Mouse (Mus musculus) small intestine, adult 2 months (tissue): Measurements from ENCODE around the gene Wwox. TPM values are rescaled to one million over a fixed set of nuclear protein-coding genes. Genes with fewer than 3 reads are reported as not detected.

Experiments
- H3K27ac ChIP-seq: fragments of 200-500 bp; 2 replicates; pipeline ENCODE4 v1.5.1; 2012; ENCODE audit warnings: low read depth, low read length, control low read depth, inconsistent platforms; ENCODE audit not compliant: insufficient read depth
- H3K27me3 ChIP-seq: fragments of 200-500 bp; 2 replicates; pipeline ENCODE4 v1.6.1; 2012; ENCODE audit warnings: mild to moderate bottlenecking, moderate library complexity, low read length, inconsistent platforms; ENCODE audit not compliant: control insufficient read depth, insufficient read depth
- H3K36me3 ChIP-seq: fragments of 200-500 bp; 2 replicates; pipeline ENCODE4 v1.6.1; 2012; ENCODE audit warnings: mild to moderate bottlenecking, low read length, control low read depth, inconsistent platforms; ENCODE audit not compliant: control insufficient read depth, insufficient read depth
- H3K4me1 ChIP-seq: fragments of 200-500 bp; 2 replicates; pipeline ENCODE4 v1.6.1; 2012; ENCODE audit warnings: low read length, inconsistent platforms, mixed read lengths; ENCODE audit not compliant: control insufficient read depth, insufficient read depth, insufficient read length
- H3K4me3 ChIP-seq: fragments of 200-500 bp; 2 replicates; pipeline ENCODE4 v1.5.1; 2012; ENCODE audit warnings: low read depth, mild to moderate bottlenecking, control low read depth, inconsistent platforms, low read length, moderate library complexity
- CTCF ChIP-seq: fragments of 200-500 bp; IDR thresholded peaks from 2 replicates; pipeline ENCODE4 v1.5.1; 2012; ENCODE audit warnings: low read depth, mild to moderate bottlenecking, control low read depth, inconsistent platforms, low read length, moderate library complexity, mixed read lengths; ENCODE audit not compliant: insufficient replicate concordance, insufficient read length; ENCODE audit errors: extremely low read depth
- POLR2A ChIP-seq: fragments of 200-500 bp; IDR thresholded peaks from 2 replicates; pipeline ENCODE4 v1.6.1; 2012; ENCODE audit warnings: low read depth, mild to moderate bottlenecking, control low read depth, inconsistent platforms, low read length, moderate library complexity
- WGBS: fragments of 180-500 bp; shearing (Covaris S2); methylation state at CpG from one replicate; pipeline ENCODE4 v1.1.7; 2018; 5-methylcytosine and 5-hydroxymethylcytosine counted together
- polyA plus RNA-seq: library from polyadenylated mRNA; depleted of rRNA; stranded (reverse); fragments of >200 nt; gene quantifications from 2 replicates; pipeline ENCODE4 v1.2.3, GENCODE M21; 2012

Wwox gene
- polyA plus RNA-seq, 1 experiment: 6.0 TPM

- Histone ChIP-seq H3K27ac (peak overlapping the region; percentile 21; the same call in 1 of the 2 replicates), H3K36me3 (no peaks in the 10 kb centered on the region), H3K27me3 (no peaks in the 10 kb centered on the region), H3K4me3 (no peak overlapping the region), H3K4me1 (peaks cover 21% of the 10 kb centered on the region)
- 56% methylated on average over 11 of the region's 11 CpGs for WGBS
- TF ChIP-seq CTCF (no peak), POLR2A (no peak)
These were observed 443.6 kb downstream of the Wwox start for GRCm38 (mm10) chr8:114882936-114883606.

GRCm38 (mm10) chr8:114883967-114884366, 444.5 kb downstream of the Wwox start:
- Histone ChIP-seq H3K27me3 (no peaks in the 10 kb centered on the region), H3K36me3 (no peaks in the 10 kb centered on the region), H3K4me3 (no peak overlapping the region), H3K27ac (no peak overlapping the region), H3K4me1 (peaks cover 21% of the 10 kb centered on the region)
- WGBS: 86% methylated on average over 9 of the region's 9 CpGs
- TF ChIP-seq CTCF: peak; percentile 51; the same call in 1 of the 2 replicates
- TF ChIP-seq POLR2A: no peak

- H3K4me1 ChIP-seq: peaks cover 19% of the 10 kb centered on the region
- H3K36me3 ChIP-seq: no peaks in the 10 kb centered on the region
- 85% methylated on average over 18 of the region's 18 CpGs for WGBS
- no peak overlapping the region for H3K4me3 ChIP-seq
- H3K27ac ChIP-seq: no peak overlapping the region
- TF ChIP-seq CTCF (no peak), POLR2A (no peak)
- no peaks in the 10 kb centered on the region for H3K27me3 ChIP-seq
These were observed 445.7 kb downstream of the Wwox start for GRCm38 (mm10) chr8:114885026-114885592.

GRCm38 (mm10) chr8:114888388-114888787, 448.9 kb downstream of the Wwox start:
- WGBS: 89% methylated on average over 3 of the region's 3 CpGs

GRCm38 (mm10) chr8:114889578-114890374, 450.3 kb downstream of the Wwox start:
- WGBS: 69% methylated on average over 16 of the region's 16 CpGs
- Histone ChIP-seq H3K27me3 (no peaks in the 10 kb centered on the region), H3K36me3 (no peaks in the 10 kb centered on the region), H3K4me1 (no peaks in the 10 kb centered on the region), H3K27ac (no peak overlapping the region), H3K4me3 (no peak overlapping the region)
- TF ChIP-seq CTCF: no peak

More at GRCm38 (mm10) chr8:114888388-114888787, 448.9 kb downstream of the Wwox start:
- no peak for TF ChIP-seq POLR2A
- no peak for TF ChIP-seq CTCF
- Histone ChIP-seq H3K4me1 (no peaks in the 10 kb centered on the region), H3K36me3 (no peaks in the 10 kb centered on the region), H3K27me3 (no peaks in the 10 kb centered on the region), H3K27ac (no peak overlapping the region), H3K4me3 (no peak overlapping the region)

- H3K4me1 ChIP-seq: no peaks in the 10 kb centered on the region
- no peak overlapping the region for H3K27ac ChIP-seq
- TF ChIP-seq CTCF: no peak
- TF ChIP-seq POLR2A: no peak
These were observed 451.0 kb downstream of the Wwox start for GRCm38 (mm10) chr8:114890478-114890877.

GRCm38 (mm10) chr8:114891252-114891651, 451.8 kb downstream of the Wwox start:
- Histone ChIP-seq H3K27ac (no peak overlapping the region), H3K27me3 (no peaks in the 10 kb centered on the region), H3K36me3 (no peaks in the 10 kb centered on the region), H3K4me1 (peaks cover 1% of the 10 kb centered on the region; the same call in 1 of the 2 replicates), H3K4me3 (no peak overlapping the region)
- TF ChIP-seq CTCF: no peak
- no peak for TF ChIP-seq POLR2A
- WGBS: 88% methylated on average over 4 of the region's 4 CpGs

More at GRCm38 (mm10) chr8:114890478-114890877, 451.0 kb downstream of the Wwox start:
- no peak overlapping the region for H3K4me3 ChIP-seq
- WGBS: 80% methylated on average over 5 of the region's 5 CpGs
- no peaks in the 10 kb centered on the region for H3K36me3 ChIP-seq
- H3K27me3 ChIP-seq: no peaks in the 10 kb centered on the region
